Mouse (Mus musculus): ENCODE data around the gene Hist1h2ai. TPM values are rescaled to one million over a fixed set of nuclear protein-coding genes. Genes with fewer than 3 reads are reported as not detected.
A peak's percentile ranks its signal among the peaks of the same experiment; 100 is the strongest.
"Not testable (repeated sequence)": the region's sequence is repeated elsewhere in the genome, so short reads cannot be mapped to it uniquely, and the experiment has no call there.

The Hist1h2ai gene
- total RNA-seq (2021): 10 to 100 TPM; 28.5 to 39.8 TPM

GRCm38 (mm10) chr13:21715864-21716539, at the start of gene Hist1h2ai, which contains the start of gene Hist1h2bl:
TSS of gene Hist1h2ai (plus strand) at chr13:21716422.
TSS of gene Hist1h2bl (minus strand) at chr13:21716143.
- peak; percentile 63 to 78 for DNase-seq
- intact Hi-C loops (cut with DNase I): loop anchor here (5.0 to 10.0 kb wide), 6 partner anchors 69 to 1966 kb away; partner anchors contain the start of genes Hist1h1b, Hist1h2ac, Hist1h2ag and Hist1h2an

- intact Hi-C loops (cut with DNase I): no loop called here
- no peak for DNase-seq
Observed at GRCm38 (mm10) chr13:21677305-21677704, 38.9 kb upstream of the Hist1h2ai start, which contains the start of gene Olfr1360. TSS of gene Olfr1360 (minus strand) at chr13:21677405.

- no peak for DNase-seq
- intact Hi-C loops (cut with DNase I): no loop called here
Observed at GRCm38 (mm10) chr13:21697811-21698210, 18.4 kb upstream of the Hist1h2ai start, which contains the start of gene Olfr1359. TSS of gene Olfr1359 (plus strand) at chr13:21698111.

- DNase-seq: no peak
- intact Hi-C loops (cut with DNase I): no loop called here
Observed at GRCm38 (mm10) chr13:21706669-21707068, 9.6 kb upstream of the Hist1h2ai start.

- intact Hi-C loops (cut with DNase I): loop anchor here (2.0 to 10.0 kb wide), 13 partner anchors 37 to 1912 kb away; partner anchors contain the start of genes Hist1h1b, Hist1h1e, Hist1h2an and Hist1h2be
- DNase-seq: peak; percentile 90 to 92
Observed at GRCm38 (mm10) chr13:21710031-21710711, 6.1 kb upstream of the Hist1h2ai start.

GRCm38 (mm10) chr13:21710821-21711525, 5.2 kb upstream of the Hist1h2ai start:
- intact Hi-C loops (cut with DNase I): loop anchor here (2.0 to 10.0 kb wide), 13 partner anchors 36 to 1911 kb away; partner anchors contain the start of genes Hist1h1b, Hist1h1e, Hist1h2an and Hist1h2be
- DNase-seq: peak; percentile 85

GRCm38 (mm10) chr13:21711698-21712097, 4.5 kb upstream of the Hist1h2ai start:
- intact Hi-C loops (cut with DNase I): loop anchor here (2.0 to 10.0 kb wide), 13 partner anchors 36 to 1911 kb away; partner anchors contain the start of genes Hist1h1b, Hist1h1e, Hist1h2an and Hist1h2be

GRCm38 (mm10) chr13:21714725-21715124, 1.5 kb upstream of the Hist1h2ai start:
- intact Hi-C loops (cut with DNase I): loop anchor here (1.0 to 10.0 kb wide), 15 partner anchors 20 to 1968 kb away; partner anchors contain the start of genes Hist1h1b, Hist1h1e, Hist1h2ac and Hist1h2ag
- peak; percentile 69 to 72 for DNase-seq

More at GRCm38 (mm10) chr13:21711698-21712097, 4.5 kb upstream of the Hist1h2ai start:
- no peak for DNase-seq

GRCm38 (mm10) chr13:21715131-21715863, 925 bp upstream of the Hist1h2ai start:
- DNase-seq: peak in 1 of 2 experiments; percentile 5
- intact Hi-C loops (cut with DNase I): loop anchor here (5.0 to 10.0 kb wide), 6 partner anchors 70 to 1967 kb away; partner anchors contain the start of genes Hist1h1b, Hist1h2ac, Hist1h2ag and Hist1h2an

GRCm38 (mm10) chr13:21716540-21717391, 544 bp downstream of the Hist1h2ai start:
- peak; percentile 2 to 12 for DNase-seq
- intact Hi-C loops (cut with DNase I): loop anchor here (5.0 to 10.0 kb wide), 6 partner anchors 68 to 1966 kb away; partner anchors contain the start of genes Hist1h1b, Hist1h2ac, Hist1h2ag and Hist1h2an

- intact Hi-C loops (cut with DNase I): loop anchor here (5.0 to 10.0 kb wide), 6 partner anchors 67 to 1965 kb away; partner anchors contain the start of genes Hist1h1b, Hist1h2ac, Hist1h2ag and Hist1h2an
- peak; percentile 74 to 78 for DNase-seq
Observed at GRCm38 (mm10) chr13:21717397-21718357, 1.5 kb downstream of the Hist1h2ai start, which contains the start of gene Hist1h3h. TSS of gene Hist1h3h (plus strand) at chr13:21717659.

- no peak for DNase-seq
- intact Hi-C loops (cut with DNase I): loop anchor here (5.0 to 10.0 kb wide), 6 partner anchors 66 to 1964 kb away; partner anchors contain the start of genes Hist1h1b, Hist1h2ac, Hist1h2ag and Hist1h2an
Observed at GRCm38 (mm10) chr13:21718381-21719080, 2.3 kb downstream of the Hist1h2ai start.

- DNase-seq; intact Hi-C loops (cut with DNase I): not testable (repeated sequence)
Observed at GRCm38 (mm10) chr13:21721107-21721756, 5.0 kb downstream of the Hist1h2ai start.

GRCm38 (mm10) chr13:21721757-21722372, 5.6 kb downstream of the Hist1h2ai start, which contains the start of gene Hist1h2bm:
TSS of gene Hist1h2bm (plus strand) at chr13:21722044.
- DNase-seq: peak; percentile 43 to 61
- intact Hi-C loops (cut with DNase I): not testable (repeated sequence)

GRCm38 (mm10) chr13:21722373-21722925, 6.2 kb downstream of the Hist1h2ai start:
- no peak for DNase-seq
- intact Hi-C loops (cut with DNase I): no loop called here
